Mouse (Mus musculus) megakaryocyte, embryonic 14.5 days (primary cell): Measurements from ENCODE around the gene Bnc2.

Experiments used
- FLI1 ChIP-seq: IDR thresholded peaks from 2 replicates; pipeline ENCODE4 v1.6.1; 2012; ENCODE audit warnings: low read length, inconsistent platforms, mixed read lengths
- GATA1 ChIP-seq: IDR thresholded peaks from 3 replicates; pipeline ENCODE4 v1.6.1; 2012; ENCODE audit warnings: mixed read lengths, low read length, inconsistent platforms, borderline replicate concordance

GRCm38 (mm10) chr4:84458218-84458560 is 216.9 kb downstream of the Bnc2 start:
- no peak for TF ChIP-seq GATA1
- no peak for TF ChIP-seq FLI1
